ENCODE assay signal across 14 mouse cellular contexts in the genomic region with DNA sequence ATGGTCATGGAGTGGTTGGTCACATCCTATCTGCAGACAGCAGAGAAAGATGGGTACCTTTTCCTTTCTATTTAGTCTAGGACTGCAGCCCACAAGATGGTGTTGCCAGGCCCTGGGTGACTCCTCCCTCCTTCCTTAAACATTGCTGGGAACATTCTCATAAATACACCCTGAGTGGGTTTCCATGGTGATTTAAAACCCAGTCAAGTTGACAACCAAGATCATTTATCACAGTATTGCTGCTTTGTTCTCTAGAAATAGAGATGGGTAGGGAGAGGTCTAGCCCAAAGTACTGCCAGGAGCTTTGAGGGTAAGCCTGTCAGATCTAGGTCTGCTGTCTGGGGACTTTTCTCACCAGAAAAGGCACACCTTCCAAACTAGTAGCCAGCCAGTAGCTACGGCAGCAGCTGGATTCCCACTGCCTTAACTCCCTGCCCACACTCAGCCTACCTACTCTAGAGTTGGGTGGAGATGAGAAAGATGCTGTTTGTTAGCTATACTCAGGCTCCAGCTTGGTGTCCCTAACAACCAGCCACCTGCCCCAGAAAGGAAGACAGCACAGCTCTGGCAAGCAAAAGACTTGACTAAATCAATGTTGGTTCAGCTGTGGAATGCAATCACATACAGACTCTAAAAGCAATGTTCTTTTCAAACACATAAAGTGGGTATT.
DNase-seq lines count a peak whose midpoint lies in the region; ATAC-seq and TF ChIP-seq lines count a peak whose summit lies in the region.
"Had no signal": no experiment of that assay in that cellular context is flagged by ENCODE, and none has a peak within 500 bp of the region (broad histone marks: within the 10 kb centered on the region; RNA-seq: fewer than 3 reads in every experiment).

No protein-coding gene starts in this region.

- TF ChIP-seq CTCF in hindbrain, postnatal 0 days (IDR thresholded peaks at IDR 0.05; ENCODE audit: low read depth), result no peak

- intact Hi-C loops in heart, postnatal 10 days (cut with DNase I), result no loop called here

- H3K9ac ChIP-seq in hindbrain, postnatal 0 days (replicated peaks; ENCODE audit: low read length), result no peak overlapping the region
- no peak overlapping the region for H3K9ac ChIP-seq in hindbrain, embryonic 12.5 days
- H3K9ac ChIP-seq: lung, embryonic 14.5 days; neural tube, embryonic 15.5 days had no signal

- H3K9me3 ChIP-seq in hindbrain, postnatal 0 days (ENCODE audit: low read length), result no peaks in the 10 kb centered on the region
- no peaks in the 10 kb centered on the region for H3K9me3 ChIP-seq in hindbrain, embryonic 12.5 days (replicated peaks)
- H3K9me3 ChIP-seq: neural tube, embryonic 15.5 days had no signal

- H3K36me3 ChIP-seq in hindbrain, postnatal 0 days (ENCODE audit: insufficient read depth, low read length), result no peaks in the 10 kb centered on the region
- H3K36me3 ChIP-seq in hindbrain, embryonic 12.5 days, result no peaks in the 10 kb centered on the region
- H3K36me3 ChIP-seq: neural tube, embryonic 15.5 days had no signal

- no peaks in the 10 kb centered on the region for H3K27me3 ChIP-seq in hindbrain, postnatal 0 days (ENCODE audit: insufficient read depth, low read length)
- no peaks in the 10 kb centered on the region for H3K27me3 ChIP-seq in hindbrain, embryonic 12.5 days
- H3K27me3 ChIP-seq: neural tube, embryonic 15.5 days had no signal

- WGBS in hindbrain, postnatal 0 days, result 50% methylated on average over 1 of the region's 1 CpGs
- 74% methylated on average over 1 of the region's 1 CpGs for WGBS in hindbrain, embryonic 12.5 days

- H3K4me1 ChIP-seq in hindbrain, postnatal 0 days (ENCODE audit: insufficient read depth, low read length), result no peaks in the 10 kb centered on the region
- peaks cover 4% of the 10 kb centered on the region; the same call in 1 of the 2 replicates for H3K4me1 ChIP-seq in hindbrain, embryonic 12.5 days
- H3K4me1 ChIP-seq: neural tube, embryonic 15.5 days had no signal

- ATAC-seq in hindbrain, postnatal 0 days, result no peak
- no peak for ATAC-seq in hindbrain, embryonic 12.5 days (ENCODE audit: low FRiP score)
- ATAC-seq in erythroid progenitor cell, adult 5-6 weeks (replicated peaks; ENCODE audit: low FRiP score, poor library complexity, severe bottlenecking), result no peak

- H3K27ac ChIP-seq in hindbrain, postnatal 0 days, result no peak overlapping the region
- no peak overlapping the region for H3K27ac ChIP-seq in hindbrain, embryonic 12.5 days
- H3K27ac ChIP-seq: neural tube, embryonic 15.5 days had no signal

- DNase-seq in hindbrain, postnatal 0 days (ENCODE audit: low spot score), result peak; percentile 16
- peak; percentile 11 to 47 for DNase-seq in frontal cortex, adult 2 months (ENCODE audit: extremely low spot score in 1 of 2, low spot score in 1 of 2)
- DNase-seq in layer of hippocampus, adult 9-11 months, result peak; percentile 63
- DNase-seq in mesoderm, embryonic 11.5 days (ENCODE audit: low read depth, low spot score), result peak; percentile 2
- no peak for DNase-seq in heart, postnatal 4 days
- no peak for DNase-seq in heart, postnatal 10 days
- DNase-seq: cerebellum, adult 18-20 months; heart, postnatal 14 days; liver; lung, embryonic 14.5 days; retina, postnatal 1 day had no signal

- H3K4me3 ChIP-seq in hindbrain, postnatal 0 days (ENCODE audit: low read length), result no peak overlapping the region
- no peak overlapping the region for H3K4me3 ChIP-seq in hindbrain, embryonic 12.5 days
- H3K4me3 ChIP-seq: neural tube, embryonic 15.5 days had no signal

- no peak overlapping the region for H3K4me2 ChIP-seq in hindbrain, postnatal 0 days (ENCODE audit: low read depth, low read length)
- H3K4me2 ChIP-seq in hindbrain, embryonic 12.5 days (replicated peaks), result no peak overlapping the region
- H3K4me2 ChIP-seq: lung, embryonic 14.5 days; neural tube, embryonic 15.5 days had no signal

Comparison
In these comparisons a context has a peak if more than half of its experiments do, and no peak if none do; other contexts are left out.
1. DNase-seq: peak in hindbrain, postnatal 0 days (single experiment), frontal cortex, adult 2 months (2 of 2), layer of hippocampus, adult 9-11 months (single experiment) and mesoderm, embryonic 11.5 days (single experiment); none in heart, postnatal 4 days (single experiment) and heart, postnatal 10 days (0 of 2).